Mouse (Mus musculus): ENCODE data around the gene Zfp831.

Zfp831 gene

DNA sequence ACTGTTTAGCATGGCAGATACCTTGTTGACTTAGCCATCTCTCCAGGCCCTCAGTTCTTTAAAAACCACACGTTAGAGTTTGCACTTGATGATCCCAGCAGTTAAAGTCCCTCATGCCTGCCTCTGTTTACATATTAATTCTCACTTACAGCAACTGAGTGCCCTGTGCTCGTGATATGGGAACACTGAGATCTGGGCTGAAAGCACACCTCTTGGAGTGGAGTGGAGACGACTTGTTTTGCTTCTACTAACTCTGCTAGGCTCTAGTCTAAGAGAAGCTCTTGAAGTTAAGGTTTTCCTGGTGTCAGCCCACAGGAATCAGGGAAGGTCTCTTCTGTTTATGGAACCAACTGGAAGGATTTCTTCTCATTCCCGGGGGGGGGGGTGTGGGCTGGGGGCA is 9.5 kb downstream of the Zfp831 start:
- DNase-seq = no peak

DNA sequence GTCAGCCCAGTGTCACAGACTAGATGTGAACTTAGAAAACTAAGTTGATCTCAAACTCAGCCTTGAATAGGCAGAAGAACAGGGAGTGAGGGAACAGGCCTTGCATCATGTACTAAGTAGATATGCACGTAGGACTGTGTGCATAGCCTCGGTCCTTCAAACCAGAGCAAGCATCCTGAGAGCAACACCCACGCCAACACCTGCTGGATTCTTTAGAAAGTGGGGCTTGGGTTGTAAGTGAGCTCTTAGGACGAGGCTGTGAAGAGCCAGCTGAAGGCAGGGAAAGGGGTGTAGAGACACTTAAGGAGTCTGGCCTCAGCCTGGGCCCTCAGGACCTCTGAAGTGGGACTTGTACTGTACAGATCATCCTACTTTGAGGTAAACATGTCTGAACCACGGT is 12.0 kb downstream of the Zfp831 start:
- DNase-seq = no peak

DNA sequence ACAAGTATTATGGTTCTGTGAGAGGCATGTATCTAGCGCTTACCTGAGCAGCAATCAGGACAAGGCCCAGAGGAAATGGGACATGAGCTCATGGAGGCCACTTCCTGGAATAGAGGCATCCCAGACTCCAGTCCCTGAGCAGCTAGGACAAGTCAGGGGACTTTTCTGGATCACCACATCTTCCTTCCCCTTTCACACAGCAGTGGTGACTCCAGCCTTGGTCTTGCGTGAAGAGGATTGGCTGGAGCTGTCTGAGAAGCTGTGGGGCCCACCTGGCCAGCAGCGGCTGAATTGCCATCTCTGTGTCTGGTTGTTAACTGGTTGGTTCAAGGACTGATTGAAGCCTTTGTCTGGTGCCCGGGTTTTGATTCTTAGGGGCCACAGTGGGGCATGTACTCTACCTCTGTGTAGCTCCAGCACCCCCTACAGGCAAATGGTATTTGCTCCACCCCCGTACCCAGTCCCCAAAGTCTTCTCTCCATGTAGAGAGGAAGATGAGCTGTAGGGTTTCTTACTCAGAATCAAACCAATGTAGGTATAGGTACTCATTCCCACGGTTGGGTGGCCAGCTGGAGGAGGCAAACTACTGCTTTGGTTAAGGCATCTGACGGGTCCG is 15.0 kb downstream of the Zfp831 start:
- DNase-seq = no peak

DNA sequence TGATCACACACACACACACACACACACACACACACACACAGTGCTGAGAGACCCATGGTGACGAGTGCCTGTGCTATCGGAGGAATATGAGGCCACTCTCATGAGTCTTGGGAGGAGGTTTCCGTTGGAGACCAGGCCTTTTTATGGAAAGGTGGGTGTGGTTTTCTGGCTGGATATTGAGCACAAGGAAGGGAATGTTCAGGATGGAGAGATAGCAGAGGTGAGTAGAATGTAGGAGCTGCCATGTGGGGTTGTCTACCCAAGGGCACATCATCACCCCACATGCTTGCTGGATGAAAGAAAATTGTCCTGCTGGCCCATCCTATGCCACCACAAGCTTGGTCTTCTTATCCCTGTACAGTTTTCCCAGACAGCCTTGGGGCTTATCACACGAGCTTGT is 16.5 kb downstream of the Zfp831 start:
- DNase-seq = no peak

DNA sequence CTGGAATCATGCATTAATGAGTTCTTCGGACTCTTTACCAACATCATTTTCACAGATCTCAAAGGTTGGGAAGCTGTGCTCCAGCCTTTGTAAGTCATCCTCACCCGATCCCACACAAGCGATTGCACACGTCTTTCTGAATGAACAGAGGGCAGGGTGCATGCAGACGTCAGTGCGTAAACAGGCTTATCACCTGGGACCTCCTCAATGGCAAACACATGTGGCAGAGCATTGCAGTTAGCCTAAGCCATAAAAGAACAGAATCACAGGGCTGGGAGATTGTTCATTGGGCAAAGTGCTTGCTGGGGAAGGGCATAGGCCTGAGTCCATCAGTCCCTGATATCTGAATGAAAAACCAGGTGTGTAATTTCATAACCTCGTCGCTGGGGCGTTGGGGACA is 17.0 kb downstream of the Zfp831 start:
- no peak for DNase-seq

DNA sequence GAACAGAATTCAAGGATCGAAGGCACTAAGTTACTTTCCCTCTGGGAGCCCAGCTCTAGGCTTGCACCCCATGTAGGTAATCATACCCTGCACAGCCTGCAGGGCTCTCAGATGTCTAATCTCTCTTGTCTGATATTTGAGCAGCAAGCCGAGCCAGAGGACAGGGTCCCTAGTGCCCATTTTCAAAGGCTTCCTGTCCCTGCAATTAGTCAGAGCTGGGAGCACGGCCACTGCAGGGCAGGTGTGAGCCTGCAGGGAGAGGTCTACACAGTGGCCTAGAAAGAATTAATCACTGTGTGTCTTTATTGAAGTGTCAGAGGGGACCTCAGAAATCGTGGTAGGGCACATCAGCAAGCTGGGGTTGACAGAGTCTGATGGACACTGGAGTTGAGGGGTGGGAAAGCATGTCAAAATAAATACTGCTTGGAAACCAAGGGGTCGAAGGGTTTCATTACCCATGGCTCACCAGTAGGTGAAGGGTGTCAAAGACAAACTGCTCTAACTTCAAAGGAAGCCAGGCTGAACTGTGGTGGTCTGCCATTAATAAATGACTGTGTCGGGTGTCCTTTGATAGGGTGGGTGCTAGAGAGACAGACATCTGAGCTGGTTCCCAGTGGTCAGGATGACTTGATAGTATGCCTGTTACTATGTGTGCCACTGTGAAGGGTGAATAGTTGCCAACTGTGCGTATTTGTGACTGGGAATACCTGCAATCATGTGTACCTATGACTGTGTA is 18.3 kb downstream of the Zfp831 start:
- DNase-seq = no peak

DNA sequence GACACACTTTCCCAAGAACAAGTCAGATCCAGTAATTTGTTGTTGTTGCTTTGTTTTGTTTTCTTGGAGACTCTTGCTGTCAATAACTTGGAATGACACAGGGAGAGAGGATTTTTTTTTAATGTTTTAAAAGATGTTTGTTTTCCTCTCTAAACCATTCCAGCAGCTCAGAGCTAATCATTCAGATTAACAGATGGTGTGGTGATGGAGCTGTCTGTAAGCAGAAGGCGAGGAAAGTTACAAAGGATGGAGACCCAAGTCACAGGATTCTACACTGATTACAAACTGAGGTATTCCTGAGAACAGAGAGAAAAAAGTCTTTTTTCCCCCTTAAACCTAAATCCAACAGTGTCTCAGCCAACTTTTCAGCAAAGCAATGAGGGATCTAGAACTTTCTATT is 19.3 kb downstream of the Zfp831 start:
- DNase-seq = no peak

DNA sequence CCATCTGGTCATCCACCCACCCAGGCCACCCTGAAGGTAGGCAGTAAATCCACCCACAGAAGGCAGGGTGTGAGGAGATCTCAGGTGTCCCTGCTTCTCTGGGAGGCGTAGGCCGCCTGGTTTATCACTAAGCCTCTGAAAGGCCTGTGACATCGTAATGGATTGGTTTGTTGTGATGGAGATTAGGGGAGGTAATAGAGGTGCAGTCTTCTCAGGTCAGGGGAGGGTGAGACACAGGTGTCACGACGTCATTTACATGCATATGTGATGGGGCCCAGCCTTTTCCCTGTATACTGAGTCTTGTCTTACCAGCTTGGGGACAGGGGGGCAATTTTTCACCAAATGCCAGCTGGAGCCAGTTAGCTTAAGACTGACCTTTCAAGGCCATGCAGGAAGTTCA is 22.1 kb downstream of the Zfp831 start:
- no peak for DNase-seq

DNA sequence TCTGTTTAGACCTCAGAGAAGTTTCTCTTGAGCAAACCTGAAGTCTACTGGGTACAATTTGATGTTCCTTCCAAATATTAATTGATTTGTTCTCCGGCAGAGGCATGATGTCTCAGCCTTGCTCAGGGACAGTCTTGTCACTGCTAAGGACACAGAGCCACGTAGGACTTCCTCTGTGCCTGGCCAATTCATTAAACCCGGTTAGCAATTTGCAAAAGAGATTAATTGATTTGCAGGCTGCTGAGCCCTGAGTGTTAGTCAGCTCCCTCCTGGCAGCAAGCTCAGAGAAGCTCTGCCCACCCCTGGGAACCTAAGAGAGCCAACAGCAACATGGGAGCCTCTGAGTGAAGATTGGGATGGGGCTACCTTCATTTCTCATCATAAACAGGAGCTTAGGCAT is 25.5 kb downstream of the Zfp831 start:
- DNase-seq = no peak

DNA sequence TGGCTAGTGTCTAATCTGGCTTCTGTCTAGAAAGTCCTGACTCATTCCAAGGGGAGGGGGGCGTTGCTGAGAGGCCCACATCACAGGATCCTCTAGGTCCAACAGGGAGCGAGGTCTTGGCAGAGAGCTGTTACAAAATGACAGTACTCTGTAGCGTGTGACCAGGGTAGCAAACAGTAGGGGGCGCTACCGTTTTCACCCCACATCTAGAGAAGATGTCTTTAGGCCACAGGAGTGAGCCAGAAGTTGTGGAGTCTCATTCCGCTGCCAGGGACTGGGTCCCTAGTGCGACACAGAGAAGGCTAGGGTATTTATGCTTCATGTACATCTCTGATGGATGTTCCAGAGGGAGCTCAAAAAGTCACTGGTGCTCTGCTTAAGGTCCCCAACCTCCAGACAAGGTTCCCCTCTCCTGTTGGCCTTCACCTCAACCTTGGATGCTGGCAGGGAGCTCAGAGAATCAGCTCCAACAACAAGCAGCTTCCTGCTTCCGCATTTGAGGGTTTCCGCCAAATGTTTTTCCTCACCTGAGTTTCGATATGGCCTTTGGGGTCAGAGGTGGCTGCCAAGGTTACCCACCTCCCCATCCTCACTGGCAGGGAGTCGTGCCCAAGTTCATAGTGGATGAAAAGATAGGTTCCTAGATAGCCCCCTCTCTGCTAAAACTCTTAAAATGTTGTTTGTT is 29.3 kb downstream of the Zfp831 start:
- peak; percentile 8 to 9 for DNase-seq

DNA sequence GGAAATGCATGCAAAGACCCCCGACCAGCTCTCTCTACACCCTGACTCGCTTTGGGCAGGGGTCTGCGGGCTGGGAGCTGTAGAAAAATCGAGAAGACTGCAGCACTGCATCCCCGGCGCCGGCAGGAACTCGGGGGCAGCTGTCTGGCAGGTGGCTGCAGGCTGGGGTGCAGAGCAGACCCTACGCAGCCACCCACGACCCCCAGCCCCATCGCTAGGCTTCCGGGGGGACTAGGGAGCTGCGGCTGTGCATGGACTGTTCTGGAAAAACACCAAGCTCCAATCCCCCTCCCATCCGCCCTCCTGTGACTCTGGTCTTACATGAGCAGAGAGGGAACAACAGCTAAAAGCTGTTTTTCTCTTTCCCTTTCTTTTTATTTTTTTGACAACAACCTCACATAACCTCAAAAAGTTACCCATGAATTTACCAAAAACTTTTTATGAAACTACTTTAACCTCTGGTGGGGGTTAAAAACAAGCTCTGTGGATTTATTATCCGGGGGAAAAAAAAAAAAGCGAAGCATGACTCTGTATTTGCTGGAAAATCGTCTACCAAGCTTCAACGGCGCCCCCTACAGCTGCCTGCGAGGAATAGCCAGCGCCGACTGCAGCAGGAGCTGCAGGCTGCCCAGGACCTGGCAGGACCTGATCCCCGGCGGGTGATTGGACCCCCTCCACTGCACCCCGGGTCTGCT is 30.4 kb downstream of the Zfp831 start:
- peak; percentile 89 to 95 for DNase-seq

DNA sequence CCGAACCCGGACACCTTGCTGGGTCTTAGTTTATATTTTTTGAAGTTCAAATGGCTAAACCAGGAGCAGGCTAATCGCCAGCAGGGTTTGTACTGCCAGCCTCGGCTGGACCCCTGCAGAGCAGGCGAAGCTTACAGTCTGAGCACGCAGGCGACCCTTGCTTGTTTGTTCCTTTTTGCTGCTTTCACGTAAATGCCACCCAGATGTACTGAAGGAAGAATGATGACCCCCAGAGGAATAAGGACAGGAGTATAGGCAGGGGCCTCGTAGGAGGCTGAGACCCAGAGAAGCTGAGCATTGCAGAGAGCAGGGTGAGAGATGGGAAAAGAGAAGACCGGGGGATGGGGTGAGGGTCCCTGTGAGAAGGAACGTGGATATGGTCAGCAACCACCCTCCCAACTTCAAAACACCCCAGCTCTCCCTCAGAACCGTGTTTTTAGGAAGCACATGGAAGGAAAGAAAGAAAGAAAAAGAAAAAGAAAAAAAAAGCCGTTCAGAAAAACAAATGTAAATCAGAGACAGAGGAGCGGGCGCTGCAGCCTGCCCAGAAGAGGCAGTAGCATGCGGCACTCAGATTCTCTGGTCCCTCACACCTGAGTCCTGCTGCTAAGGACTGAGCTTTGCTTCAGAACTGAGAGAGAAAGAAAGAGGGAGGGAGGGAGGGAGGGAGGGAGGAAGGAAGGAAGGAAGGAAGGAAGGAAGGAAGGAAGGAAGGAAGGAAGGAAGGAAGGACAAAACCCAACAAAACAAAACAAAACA is 31.1 kb downstream of the Zfp831 start:
- DNase-seq = peak in 1 of 2 experiments; percentile 22

DNA sequence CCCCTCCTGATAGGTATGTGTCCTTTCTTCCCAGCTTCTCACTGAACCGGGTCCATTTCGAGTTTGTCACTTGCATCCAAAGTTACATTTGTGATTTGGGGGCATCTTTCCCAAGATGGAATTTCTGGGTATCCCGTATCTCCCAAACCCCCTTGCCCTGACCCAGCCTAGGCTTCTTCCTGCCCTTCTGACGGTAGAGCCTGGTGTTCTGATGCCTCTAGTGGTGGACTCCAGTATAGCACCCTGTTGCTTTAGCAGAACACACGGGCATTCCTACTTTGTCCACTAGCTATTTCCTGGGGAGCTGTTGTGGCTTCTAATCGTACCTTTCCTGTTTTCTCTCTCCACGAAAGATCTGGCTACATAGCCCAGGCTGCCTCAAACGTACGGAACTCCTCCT is 32.3 kb downstream of the Zfp831 start:
- peak; percentile 71 to 86 for DNase-seq

DNA sequence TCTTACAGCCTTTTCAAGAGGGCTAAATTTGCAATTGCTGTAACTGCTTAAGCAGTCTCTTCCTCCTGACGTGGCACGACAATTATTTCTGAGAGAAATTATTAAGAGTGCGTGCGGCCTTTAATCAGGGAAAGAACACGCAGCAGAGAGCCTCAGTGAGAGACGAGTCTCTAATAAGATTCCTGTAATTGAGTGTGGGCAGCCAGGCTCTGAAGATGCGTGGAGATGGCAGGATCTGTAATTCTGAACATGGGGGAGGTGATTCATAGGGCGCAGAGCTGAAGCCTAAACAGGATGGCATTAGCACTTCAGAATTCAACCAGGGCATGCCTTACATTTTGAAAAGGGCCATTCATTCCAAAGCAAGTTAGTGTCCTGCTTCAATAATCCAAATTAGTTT is 58.0 kb downstream of the Zfp831 start:
- no peak for DNase-seq

DNA sequence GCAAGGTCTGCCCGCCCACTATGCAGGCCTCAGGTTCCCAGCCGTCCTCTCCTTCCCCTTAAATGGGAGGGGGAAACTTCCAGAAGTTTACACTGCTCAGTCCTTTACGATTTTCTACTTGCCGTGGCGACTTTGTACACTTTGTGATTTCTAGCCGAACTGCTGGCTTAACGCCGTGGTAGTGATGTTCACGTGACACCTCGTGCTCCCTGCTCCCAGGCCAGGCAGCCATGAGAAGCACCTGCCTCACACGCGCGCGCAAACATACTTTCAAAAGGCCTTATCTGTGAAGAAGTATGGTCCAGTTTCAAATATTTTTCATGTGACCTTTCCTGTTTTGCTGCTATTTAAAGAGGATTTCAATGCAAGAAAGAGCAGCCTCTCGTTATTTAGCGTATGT is 63.8 kb downstream of the Zfp831 start:
- no peak for DNase-seq

DNA sequence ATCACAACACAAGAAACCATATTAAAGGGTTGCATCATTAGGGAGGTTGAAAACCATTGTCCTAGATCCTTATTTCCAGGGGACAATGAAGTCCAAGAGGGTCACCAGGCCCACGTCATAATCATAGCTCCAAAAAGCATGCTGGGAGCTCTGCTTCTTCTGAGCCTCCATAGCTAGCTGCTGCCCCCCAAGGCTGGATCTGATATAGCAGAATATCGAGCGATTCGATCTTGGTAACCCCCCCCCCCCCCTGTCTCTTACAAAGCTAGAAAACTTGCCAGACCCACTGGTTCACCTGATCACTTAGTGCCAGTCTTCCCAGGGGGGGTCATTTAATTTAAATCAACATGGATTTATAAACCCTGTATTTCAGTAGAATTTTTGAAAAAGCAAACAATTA is 65.3 kb downstream of the Zfp831 start:
- DNase-seq = no peak

DNA sequence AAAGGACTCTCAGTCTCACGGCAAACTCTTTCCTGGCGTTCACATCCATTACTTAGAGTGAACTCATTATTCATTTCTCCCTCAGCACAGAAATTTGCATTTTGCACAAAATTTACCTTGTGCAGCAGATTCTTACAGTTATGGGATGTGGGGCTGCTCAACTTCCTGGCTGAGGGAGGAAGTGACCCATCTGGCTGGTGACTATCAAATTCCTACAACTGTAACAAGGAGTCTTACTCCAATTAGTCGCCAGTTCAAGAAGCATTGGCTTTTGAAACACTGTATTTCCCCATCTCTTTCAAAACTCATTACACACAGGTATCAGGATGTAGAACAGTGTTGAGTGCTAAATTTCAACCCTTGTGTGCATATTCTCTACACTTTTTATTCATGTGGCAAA is 66.9 kb downstream of the Zfp831 start:
- no peak for DNase-seq

DNA sequence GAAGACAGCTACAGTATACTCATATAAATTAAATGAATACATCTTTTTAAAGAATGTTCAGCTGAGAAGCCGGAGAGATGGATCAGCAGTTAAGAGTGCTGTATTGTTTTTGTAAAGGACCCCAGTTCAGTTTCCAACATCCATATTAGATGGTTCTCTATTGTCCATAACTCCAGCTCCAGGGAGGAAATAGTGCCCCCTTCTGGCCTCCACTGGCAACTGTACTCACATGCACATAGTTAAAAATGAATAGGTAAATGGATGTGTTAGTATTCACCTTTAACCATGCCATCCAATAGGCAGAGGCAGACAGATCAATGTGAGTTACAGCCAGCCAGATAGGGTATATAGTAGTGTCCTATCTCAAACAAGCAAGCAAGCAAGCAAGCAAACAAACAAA is 68.7 kb downstream of the Zfp831 start:
- DNase-seq = no peak

DNA sequence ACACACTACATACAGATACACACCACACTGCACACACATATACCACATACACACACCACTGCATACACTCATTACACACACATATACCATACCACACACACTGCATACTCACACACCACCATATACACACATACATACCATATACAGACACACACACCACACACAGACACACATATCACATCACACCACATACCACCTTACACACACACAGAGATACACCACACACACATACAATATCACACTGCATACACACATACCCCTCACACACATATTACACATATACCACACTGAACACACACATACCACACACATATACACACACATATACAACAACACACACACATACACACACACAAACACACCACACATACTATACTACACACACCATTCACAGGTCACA is 72.6 kb downstream of the Zfp831 start:
- no peak for DNase-seq

DNA sequence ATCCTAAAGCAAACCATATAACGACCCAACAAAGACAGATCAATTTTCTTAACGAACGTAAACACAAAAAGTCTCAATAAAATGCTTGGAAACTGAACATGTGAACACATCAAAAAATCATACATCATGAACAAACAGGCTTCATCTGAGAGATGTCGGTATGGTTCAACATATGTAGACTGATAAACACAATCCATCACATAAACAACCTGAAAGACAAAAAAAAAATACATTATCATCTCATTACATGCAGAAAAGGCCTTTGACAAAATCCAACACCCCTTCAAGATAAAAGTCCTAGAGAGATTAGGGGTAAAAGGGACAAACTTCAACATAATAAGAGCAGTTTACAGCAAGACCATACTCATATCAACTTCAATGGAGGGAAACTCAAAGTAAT is 74.5 kb downstream of the Zfp831 start:
- no peak for DNase-seq

DNA sequence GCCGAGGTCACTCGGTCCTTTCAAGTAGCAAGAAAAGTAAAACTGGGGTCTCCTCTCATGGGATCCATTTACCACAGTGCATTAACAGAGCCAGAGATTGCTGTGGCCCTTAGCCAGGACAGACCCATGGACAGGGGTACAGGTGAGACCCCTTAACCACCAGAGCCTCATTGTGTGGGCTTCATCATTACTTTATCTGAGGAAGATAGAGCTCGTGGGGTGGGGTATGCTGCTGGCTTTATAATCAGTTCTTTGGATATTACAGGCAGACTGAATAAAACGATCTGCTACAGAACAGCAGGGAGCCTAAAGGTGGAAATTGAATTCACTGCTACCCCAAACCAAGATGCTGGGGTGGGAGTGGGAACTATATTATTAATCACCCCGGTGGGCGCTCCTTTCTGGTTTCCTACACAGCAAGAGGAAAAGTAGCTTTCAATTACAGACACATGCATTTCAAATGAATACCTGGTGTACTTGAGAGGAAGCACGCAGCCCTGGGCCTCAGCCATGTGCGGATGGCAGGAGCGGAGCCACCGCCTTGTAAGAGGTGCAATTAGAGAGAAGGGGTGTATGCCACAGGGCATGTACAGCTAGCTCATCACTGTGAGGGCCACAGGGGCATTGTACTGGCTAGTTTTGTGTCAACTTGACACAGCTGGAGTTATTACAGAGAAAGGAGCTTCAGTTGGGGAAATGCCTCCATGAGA is 83.9 kb downstream of the Zfp831 start:
- no peak for DNase-seq

DNA sequence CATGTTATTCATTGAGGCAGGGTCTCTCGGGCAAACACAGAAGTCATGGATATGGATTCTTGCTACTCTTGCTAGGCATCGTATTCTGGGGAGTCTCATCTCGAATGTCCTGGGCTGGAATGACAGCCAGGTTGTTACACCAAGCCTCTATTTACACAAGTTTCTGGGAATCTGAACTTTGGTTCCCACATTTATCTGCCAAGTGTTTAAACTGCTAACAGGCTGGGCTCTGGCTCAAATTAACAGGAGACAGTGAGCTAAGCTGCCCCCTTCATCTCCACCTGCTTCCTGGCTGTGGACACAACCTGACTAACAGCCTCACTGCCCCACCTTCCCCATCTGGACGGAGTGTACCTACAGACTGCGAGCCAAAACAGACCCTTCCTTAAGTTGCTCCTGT is 88.6 kb downstream of the Zfp831 start:
- no peak for DNase-seq
